ENCODE assay signal across 22 mouse cellular contexts in genomic region chr15:84666065-84666464, GRCm38 (mm10). TPM values are rescaled to one million over a fixed set of nuclear protein-coding genes. Genes with fewer than 3 reads are reported as not detected.
DNase-seq lines count a peak whose midpoint lies in the region; ATAC-seq and TF ChIP-seq lines count a peak whose summit lies in the region.
"Had no signal": no experiment of that assay in that cellular context is flagged by ENCODE, and none has a peak within 500 bp of the region (broad histone marks: within the 10 kb centered on the region; RNA-seq: fewer than 3 reads in every experiment).

No protein-coding gene starts in this region.

- no peak overlapping the region for H3K4me2 ChIP-seq in midbrain, embryonic 11.5 days
- H3K4me2 ChIP-seq in midbrain, embryonic 16.5 days (ENCODE audit: low read length), result no peak overlapping the region
- H3K4me2 ChIP-seq: heart, embryonic 12.5 days; limb, embryonic 12.5 days; liver, embryonic 13.5 days; lung, embryonic 15.5 days had no signal

- H3K9ac ChIP-seq in midbrain, embryonic 11.5 days (ENCODE audit: low read length), result no peak overlapping the region
- no peak overlapping the region for H3K9ac ChIP-seq in midbrain, embryonic 16.5 days (ENCODE audit: low read depth, low read length)
- H3K9ac ChIP-seq: heart, embryonic 12.5 days; limb, embryonic 12.5 days; liver, embryonic 13.5 days; lung, embryonic 15.5 days had no signal

- no peak for TF ChIP-seq CTCF in testis, adult 2 months (IDR thresholded peaks at IDR 0.05; ENCODE audit: control insufficient read depth, insufficient read depth, insufficient replicate concordance, low read depth, low read length)

- no peaks in the 10 kb centered on the region for H3K9me3 ChIP-seq in midbrain, embryonic 11.5 days (ENCODE audit: control insufficient read depth, low read length)
- no peaks in the 10 kb centered on the region for H3K9me3 ChIP-seq in midbrain, embryonic 16.5 days (replicated peaks; ENCODE audit: control insufficient read depth, low read length, poor library complexity, severe bottlenecking)
- H3K9me3 ChIP-seq: heart, embryonic 12.5 days; limb, embryonic 12.5 days; liver, embryonic 13.5 days; lung, embryonic 15.5 days; neural tube, embryonic 13.5 days had no signal

- H3K4me3 ChIP-seq in midbrain, embryonic 11.5 days (ENCODE audit: low read depth, low read length), result no peak overlapping the region
- no peak overlapping the region for H3K4me3 ChIP-seq in midbrain, embryonic 16.5 days (ENCODE audit: low read depth, low read length)
- no peak overlapping the region for H3K4me3 ChIP-seq in testis, adult 2 months (ENCODE audit: control insufficient read depth, low read depth, low read length)
- H3K4me3 ChIP-seq: heart, embryonic 12.5 days; left cerebral cortex, adult 2 months; limb, embryonic 12.5 days; liver, embryonic 13.5 days; lung, embryonic 15.5 days; neural tube, embryonic 13.5 days had no signal

- no peak overlapping the region for H3K27ac ChIP-seq in midbrain, embryonic 11.5 days (ENCODE audit: low read depth, low read length)
- no peak overlapping the region for H3K27ac ChIP-seq in midbrain, embryonic 16.5 days (ENCODE audit: low read length)
- peak overlapping the region; percentile 54; the same call in 1 of the 2 replicates for H3K27ac ChIP-seq in testis, adult 2 months (ENCODE audit: control insufficient read depth, insufficient read depth, low read depth, low read length)
- H3K27ac ChIP-seq: limb, embryonic 12.5 days; liver, embryonic 13.5 days; lung, embryonic 15.5 days had no signal

- DNase-seq in cerebellum, postnatal 25 days, result peak; percentile 31 to 52
- no peak for DNase-seq in cerebellum, adult 9-11 months
- peak; percentile 57 for DNase-seq in kidney, adult 9 months
- no peak for DNase-seq in kidney, adult 11 months
- DNase-seq in midbrain, embryonic 11.5 days (ENCODE audit: low spot score, missing footprints), result peak; percentile 53
- no peak for DNase-seq in right cerebral cortex, postnatal 14 days
- DNase-seq: adrenal gland, postnatal 36 days; cerebellum, adult 9-10 months; gastrocnemius, postnatal 36 days; heart, postnatal 36 days; liver, embryonic 13.5 days; right cerebral cortex, postnatal 4 days; thymus, adult 18-20 months had no signal

- no peaks in the 10 kb centered on the region for H3K36me3 ChIP-seq in midbrain, embryonic 11.5 days (ENCODE audit: control insufficient read depth, insufficient read depth, low read length)
- H3K36me3 ChIP-seq in midbrain, embryonic 16.5 days (ENCODE audit: control insufficient read depth, insufficient read depth, low read length), result no peaks in the 10 kb centered on the region
- H3K36me3 ChIP-seq in testis, adult 2 months (ENCODE audit: control insufficient read depth, insufficient read depth, low read length), result no peaks in the 10 kb centered on the region
- H3K36me3 ChIP-seq: heart, embryonic 12.5 days; limb, embryonic 12.5 days; liver, embryonic 13.5 days; lung, embryonic 15.5 days; neural tube, embryonic 13.5 days had no signal

- TF ChIP-seq POLR2A in testis, adult 2 months (IDR thresholded peaks at IDR 0.05; ENCODE audit: control insufficient read depth, low read depth, low read length), result no peak

- H3K4me1 ChIP-seq in midbrain, embryonic 11.5 days (ENCODE audit: control insufficient read depth, insufficient read depth, low read length), result peaks cover 8% of the 10 kb centered on the region; the same call in 1 of the 2 replicates
- peaks cover 22% of the 10 kb centered on the region for H3K4me1 ChIP-seq in midbrain, embryonic 16.5 days (ENCODE audit: control insufficient read depth, insufficient read depth, low read length)
- peaks cover 15% of the 10 kb centered on the region for H3K4me1 ChIP-seq in testis, adult 2 months (ENCODE audit: control insufficient read depth, insufficient read depth, low read length)

- no peak for ATAC-seq in midbrain, embryonic 11.5 days (ENCODE audit: low FRiP score)
- ATAC-seq in midbrain, embryonic 16.5 days, result no peak
- ATAC-seq: activated CD4-positive, CD25-positive, alpha-beta regulatory T cell, adult 4 months; Patski had no signal

- H3K27me3 ChIP-seq in midbrain, embryonic 11.5 days (ENCODE audit: control insufficient read depth, insufficient read depth, low read length), result peaks cover 24% of the 10 kb centered on the region
- no peaks in the 10 kb centered on the region for H3K27me3 ChIP-seq in midbrain, embryonic 16.5 days (ENCODE audit: control insufficient read depth, insufficient read depth, low read depth, low read length)
- H3K27me3 ChIP-seq in testis, adult 2 months (ENCODE audit: control insufficient read depth, insufficient read depth, low read length), result no peaks in the 10 kb centered on the region
- H3K27me3 ChIP-seq: Patski had no signal

- WGBS in midbrain, embryonic 11.5 days, result 64% methylated on average over 4 of the region's 4 CpGs
- WGBS in midbrain, embryonic 16.5 days, result 48% methylated on average over 4 of the region's 4 CpGs

RNA-seq across cellular contexts. Expression of gene Prr5, which starts 3.4 kb away (rescaled TPM):
- polyA plus RNA-seq in midbrain, embryonic 11.5 days (2014; fragmentation: Nextera tagmentation; extraction: Ambion mirVana), result 7.3 and 10.9 TPM in 2 replicates
- 28.1 and 30.8 TPM in 2 replicates for polyA plus RNA-seq in midbrain, embryonic 16.5 days (2015; fragmentation: Nextera tagmentation; extraction: Ambion mirVana)
- 13.0 and 13.4 TPM in 2 replicates for polyA plus RNA-seq in testis, adult 2 months (2012; rRNA removed)
- polyA plus RNA-seq: activated CD4-positive, CD25-positive, alpha-beta regulatory T cell, adult 4 months had no signal

RNA-seq across cellular contexts. Expression of gene Arhgap8, which starts 53.8 kb away (rescaled TPM):
- 1.1 and 1.7 TPM in 2 replicates for polyA plus RNA-seq in midbrain, embryonic 11.5 days (2014; fragmentation: Nextera tagmentation; extraction: Ambion mirVana)
- polyA plus RNA-seq in midbrain, embryonic 16.5 days (2015; fragmentation: Nextera tagmentation; extraction: Ambion mirVana), result 0.35 and 0.39 TPM in 2 replicates
- polyA plus RNA-seq in testis, adult 2 months (2012; rRNA removed), result 3.1 and 3.7 TPM in 2 replicates
- polyA plus RNA-seq: activated CD4-positive, CD25-positive, alpha-beta regulatory T cell, adult 4 months had no signal

Comparison
In these comparisons a context has a peak if more than half of its experiments do, and no peak if none do; other contexts are left out.
1. DNase-seq: peak in cerebellum, postnatal 25 days (2 of 2), kidney, adult 9 months (single experiment) and midbrain, embryonic 11.5 days (single experiment); none in cerebellum, adult 9-11 months (single experiment), kidney, adult 11 months (single experiment) and right cerebral cortex, postnatal 14 days (single experiment).